Mouse (Mus musculus): ENCODE data around the gene AK157302.

GRCm38 (mm10) chr13:21530136-21530535 is 35.1 kb downstream of the AK157302 start:
- TF ChIP-seq CTCF (IDR thresholded peaks at IDR 0.05; ENCODE audit: extremely low read depth, insufficient read depth, insufficient read length, insufficient replicate concordance) (no peak), POLR2A (IDR thresholded peaks at IDR 0.05; ENCODE audit: low read depth, low read length) (no peak)

All from spleen, adult 2 months (tissue).